Mouse (Mus musculus) urinary bladder, adult 2 months (tissue): ENCODE measurements around the gene Dtx4. TPM values are rescaled to one million over a fixed set of nuclear protein-coding genes. Genes with fewer than 3 reads are reported as not detected.

Source experiments
- DNase-seq: peaks from one replicate; pipeline ENCODE4 v3.0.0; 2022; ENCODE audit warnings: low spot score
- polyA plus RNA-seq: library from polyadenylated mRNA; depleted of rRNA; stranded (reverse); fragments of >200 nt; gene quantifications from 2 replicates; pipeline ENCODE4 v1.2.3, GENCODE M21; 2012

Dtx4 gene
- polyA plus RNA-seq, 1 experiment: 12.6 TPM

DNA sequence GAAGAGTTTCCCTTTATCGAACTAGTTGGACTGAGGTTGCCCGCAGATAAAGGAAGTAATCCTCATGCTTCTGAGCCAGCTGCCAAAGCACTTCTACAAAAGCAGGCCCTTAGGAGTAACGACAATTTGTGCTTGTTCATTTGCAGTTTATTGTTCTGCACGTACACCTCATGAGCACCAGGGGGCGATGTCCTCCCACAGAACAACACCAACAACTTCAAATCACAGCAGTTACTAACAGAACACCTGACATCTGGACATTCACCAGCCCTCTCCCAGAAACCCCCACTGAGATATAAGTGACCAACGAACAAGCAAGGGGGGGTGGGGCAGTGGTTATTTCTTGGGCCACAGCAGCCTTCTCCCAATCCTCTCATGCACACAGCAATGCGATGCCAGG lies 35.0 kb downstream of the Dtx4 start:
- no peak for DNase-seq

DNA sequence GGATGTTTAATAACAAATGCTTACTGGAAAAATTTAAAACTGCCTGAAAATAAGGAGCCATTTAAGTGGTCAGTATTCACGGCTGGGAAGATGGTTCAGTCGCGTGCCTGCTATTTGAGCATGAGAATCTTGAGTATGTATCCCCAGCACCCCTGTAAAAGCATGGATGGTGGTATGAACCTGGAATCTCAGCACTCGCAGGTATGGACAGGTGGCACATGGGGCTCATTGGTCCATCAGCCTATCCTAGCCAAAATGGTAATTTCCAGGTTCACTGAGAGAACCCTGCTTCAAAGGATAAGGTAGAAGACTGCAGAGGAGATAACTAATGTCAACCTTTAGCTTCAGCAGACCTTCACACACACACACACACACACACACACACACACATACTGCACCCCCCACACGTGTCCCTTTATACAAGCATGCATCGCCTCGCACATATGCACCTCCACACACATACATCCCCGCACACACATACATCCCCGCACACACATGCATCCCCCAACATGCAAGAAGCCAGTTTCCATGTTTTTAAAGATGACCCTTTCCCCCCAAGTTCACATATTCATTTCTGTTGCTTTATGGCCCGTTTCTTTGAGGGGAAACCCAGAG lies 35.6 kb downstream of the Dtx4 start:
- DNase-seq: no peak

DNA sequence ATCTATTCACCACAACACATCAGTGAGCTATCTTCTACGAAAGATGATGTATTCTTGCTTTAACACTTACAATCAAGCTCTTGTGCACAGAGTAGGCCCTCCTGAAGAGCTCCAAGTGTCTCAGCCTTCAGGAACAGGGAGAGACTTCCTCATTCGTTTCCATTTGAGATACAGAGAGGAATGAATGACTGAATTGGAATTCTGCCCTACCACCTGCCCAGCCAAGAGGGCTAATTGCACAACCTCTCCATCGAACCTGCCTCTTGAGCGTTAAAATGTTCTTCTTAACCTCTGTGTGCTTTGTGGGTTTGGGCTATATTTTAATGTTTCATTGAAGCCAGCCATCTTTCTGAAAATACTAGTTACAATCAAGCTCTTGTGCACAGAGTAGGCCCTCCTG lies 36.6 kb downstream of the Dtx4 start:
- no peak for DNase-seq

DNA sequence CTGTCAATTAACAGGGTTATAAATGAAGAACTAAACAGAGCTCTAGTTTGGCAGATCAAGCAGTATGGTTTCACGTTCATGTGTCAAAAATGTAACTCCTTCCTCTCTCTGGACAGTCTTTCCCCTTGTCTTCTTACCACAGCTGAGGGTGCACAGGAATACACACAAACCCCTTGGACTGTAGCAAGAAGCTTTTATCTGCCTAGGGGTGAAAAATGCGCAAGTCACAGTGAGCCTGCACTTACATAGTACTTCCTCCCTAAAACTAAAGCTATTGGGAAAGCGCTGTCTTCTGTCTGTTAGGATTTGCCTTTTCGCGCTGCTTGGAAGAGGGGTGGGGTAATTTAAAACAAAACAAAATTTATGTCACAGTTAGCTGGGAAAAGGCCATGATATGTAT lies 37.1 kb downstream of the Dtx4 start:
- no peak for DNase-seq

DNA sequence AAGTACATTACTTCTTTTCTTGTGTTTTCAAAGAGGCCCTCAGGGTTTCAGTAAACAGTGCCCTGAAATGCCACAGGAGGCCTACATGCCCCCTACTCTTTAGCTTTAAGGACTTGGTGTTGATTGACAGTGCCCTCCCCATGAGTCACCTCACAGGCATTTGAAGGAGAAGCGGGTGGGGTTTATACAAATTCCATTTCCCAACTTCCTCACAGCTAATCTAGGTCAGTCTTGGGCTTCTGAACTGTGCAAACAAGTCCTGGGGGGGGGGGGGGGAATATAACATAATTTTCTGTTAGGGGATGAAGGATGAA lies 37.6 kb downstream of the Dtx4 start:
- no peak for DNase-seq

DNA sequence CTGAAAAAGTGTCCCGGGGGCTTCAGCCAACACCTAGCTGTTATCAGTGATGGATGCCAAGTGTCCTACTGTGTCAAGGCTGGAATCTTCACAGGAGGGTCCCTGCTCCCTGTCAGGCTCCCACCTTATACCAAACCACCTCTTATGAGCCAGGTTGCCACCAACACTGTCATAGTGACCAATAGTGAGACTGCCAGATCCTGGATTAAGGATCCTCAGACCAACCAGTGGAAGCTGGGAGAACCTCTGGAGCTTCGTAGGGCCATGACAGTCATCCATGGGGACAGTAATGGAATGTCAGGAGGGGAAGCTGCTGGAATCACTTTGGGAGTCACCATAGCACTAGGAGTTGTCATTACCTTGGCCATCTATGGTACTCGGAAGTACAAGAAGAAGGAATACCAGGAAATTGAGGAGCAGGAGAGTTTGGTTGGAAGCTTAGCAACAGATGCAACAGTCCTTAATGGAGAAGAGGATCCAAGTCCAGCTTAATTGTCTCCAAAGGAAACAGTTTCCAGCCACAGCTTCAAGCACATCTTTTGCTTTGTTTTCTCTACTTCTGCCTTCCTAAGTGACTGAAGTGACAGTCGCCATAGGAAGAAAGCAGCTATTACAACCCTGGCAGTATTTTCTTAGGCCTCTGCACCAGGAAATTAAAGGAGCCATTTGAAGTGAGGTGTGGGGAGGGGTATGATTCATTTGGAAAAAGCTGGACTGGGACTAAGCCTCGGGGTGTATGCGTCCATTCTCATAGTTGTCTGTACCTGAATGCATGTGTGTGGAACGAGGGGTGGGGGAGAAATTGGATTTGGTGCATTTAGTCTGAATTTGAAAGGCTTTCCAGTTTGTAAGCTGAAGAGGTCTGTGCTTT lies 38.2 kb downstream of the Dtx4 start:
- DNase-seq: no peak

DNA sequence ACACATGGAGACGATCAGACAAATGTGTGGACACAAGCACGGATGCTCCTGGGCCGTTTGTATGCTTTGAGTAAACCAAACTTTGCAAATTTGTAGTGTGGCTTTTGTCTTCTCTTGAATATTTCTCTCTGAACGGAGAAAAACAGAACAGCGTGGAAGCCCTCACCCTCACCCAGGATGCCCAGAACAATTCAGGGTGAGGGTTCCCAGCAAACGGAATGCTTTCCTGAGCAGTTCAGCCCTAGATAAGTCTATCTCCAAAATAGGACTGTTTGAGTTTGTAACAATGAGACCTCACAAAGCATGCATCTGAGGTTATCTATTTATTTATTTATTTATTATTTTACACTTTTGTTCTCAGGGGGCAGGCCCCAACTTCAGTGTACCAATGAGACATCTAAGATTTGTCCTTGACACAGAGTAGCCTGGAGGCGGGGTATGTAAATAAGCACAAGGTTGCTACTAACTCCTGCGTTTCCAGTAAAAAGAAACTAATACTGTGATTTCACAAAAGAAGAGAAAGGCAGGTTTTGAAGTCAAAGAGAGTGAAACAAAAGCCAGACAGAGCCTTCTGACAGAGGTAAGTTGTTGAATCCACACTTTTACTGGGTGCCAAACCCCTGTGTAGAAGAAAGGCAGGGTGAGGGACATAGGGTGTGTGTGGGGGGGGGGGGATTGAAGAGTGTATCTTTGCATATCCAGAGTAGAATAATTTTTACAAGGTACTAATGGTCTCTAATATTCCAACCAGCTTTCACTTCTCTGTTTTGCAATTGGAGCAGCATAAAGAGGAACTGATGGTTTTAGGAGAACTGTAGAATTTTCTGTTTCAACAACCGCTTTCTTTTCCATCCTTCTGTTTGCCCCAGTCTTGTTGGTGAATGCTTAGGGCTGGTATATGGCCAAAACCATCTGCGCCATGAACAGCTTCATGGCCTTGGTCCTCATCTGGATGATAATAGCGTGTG lies 40.7 kb downstream of the Dtx4 start, which contains the start of gene Mpeg1:
TSS of gene Mpeg1 (plus strand) at position 498 of the 968 bp plus-strand sequence.
- DNase-seq: no peak

DNA sequence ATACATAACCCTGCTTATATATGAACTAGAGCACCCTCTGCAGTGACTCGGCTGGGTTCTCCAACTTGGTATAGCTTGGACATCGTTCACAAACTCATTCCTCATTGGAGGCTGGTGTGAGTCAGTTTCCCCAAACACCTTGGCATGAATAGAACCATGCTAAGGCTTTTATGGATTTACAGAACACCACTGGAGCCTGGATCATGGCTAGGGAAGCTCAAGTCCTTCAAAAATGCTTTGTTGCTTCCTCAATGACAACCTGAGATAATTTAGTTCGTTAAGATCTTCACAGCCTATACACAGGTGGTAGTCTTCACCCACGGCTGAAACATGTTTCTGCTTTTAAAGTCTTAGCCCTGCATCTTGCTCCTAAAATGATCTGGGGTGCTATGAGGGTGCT lies 41.7 kb downstream of the Dtx4 start:
- no peak for DNase-seq

DNA sequence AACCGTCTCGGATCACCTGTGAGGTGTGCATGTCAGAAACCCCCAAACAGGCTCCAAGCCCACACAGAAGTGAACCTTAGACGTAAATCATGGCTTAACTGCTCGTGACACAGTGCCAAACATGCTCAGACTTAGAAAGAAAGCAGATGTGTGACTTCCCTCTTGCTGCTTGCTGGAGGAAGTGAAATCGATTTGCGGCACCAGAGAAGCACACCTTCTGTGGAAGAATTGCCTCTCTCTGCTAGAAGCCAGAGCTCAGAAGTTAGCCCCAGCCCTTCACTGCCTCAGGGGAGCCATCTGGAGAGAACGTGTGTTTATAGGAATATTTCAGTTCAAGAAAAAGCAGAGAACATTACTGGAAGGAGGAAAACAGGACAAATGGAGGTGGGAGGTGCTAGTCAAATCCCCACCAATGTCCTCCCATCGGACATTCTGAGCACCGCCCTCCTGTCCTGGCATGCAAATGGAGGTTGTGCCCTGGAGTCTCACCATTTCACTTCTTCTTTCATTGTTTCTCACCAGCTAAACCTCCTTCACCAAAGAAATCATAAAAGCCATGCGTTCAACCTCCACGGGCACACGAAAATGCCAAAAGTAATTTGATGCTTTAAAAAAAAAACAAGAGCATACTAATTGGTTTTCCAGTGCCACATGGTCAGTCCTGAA lies 43.7 kb downstream of the Dtx4 start:
- DNase-seq: no peak

DNA sequence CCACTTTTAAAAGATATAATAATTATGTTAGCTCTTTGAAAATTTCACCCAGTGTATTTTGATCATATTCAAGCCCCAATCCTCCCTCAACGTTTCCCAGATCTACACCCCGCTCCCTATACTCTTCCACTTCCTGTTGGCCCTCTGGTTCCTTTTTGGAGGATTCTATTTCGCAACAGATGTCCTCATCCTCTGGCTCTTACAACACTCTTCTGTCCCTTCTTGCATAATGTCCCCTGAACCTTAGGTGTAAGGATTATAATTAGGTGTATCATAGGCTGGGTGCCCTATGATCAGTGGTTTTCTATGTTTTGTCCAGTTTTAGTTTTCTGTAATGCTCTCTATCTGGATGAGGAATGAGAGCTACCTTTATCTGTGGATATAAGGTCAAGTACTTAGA lies 56.2 kb downstream of the Dtx4 start:
- no peak for DNase-seq

DNA sequence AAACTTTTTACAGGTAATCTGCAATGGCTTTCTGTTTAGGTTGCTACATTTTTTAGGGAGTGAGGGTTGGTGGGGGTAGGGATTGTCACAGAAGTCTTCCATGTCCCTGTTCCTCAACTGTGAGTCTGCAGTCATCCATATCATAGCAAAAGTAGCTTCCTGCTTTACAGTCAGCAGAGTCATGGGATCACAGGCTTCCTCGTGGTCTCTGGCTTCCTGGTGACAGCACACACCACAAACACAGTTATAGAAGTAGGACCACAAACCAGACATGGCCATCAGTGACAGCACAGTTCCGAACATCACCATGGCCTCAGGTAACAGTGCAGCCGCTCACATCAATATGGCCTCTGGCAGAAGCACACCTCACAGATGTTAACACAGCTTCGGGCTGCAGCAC lies 58.7 kb downstream of the Dtx4 start:
- no peak for DNase-seq

DNA sequence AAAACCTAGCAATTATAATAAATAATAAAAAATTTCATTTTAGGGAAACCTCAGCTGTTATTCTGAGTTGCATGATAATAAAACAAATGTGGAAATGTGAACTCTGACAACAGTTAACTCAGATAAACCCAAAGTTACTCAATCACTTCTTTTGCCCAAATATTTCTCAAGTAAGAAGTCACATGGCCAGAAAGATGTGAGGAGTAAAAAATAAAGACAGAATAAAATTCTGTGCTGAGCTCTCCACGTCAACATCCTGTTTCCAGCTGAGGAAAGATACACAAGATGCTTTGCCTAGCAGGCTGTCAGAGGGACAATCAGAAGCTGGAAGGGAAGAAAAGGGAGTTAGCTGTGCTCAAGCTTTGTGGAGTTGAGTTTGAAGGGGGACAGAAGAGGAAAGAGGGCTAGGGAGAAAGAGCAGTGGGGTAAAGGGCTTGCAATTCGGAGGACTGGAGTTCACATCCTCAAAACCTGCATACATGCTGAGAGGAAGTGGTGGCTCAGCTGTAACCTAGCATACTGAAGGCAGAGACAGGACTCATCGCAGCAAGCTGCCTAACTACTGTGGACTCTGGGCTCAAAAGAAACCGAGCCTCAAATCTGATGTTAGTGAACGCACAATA lies 61.0 kb downstream of the Dtx4 start:
- no peak for DNase-seq

DNA sequence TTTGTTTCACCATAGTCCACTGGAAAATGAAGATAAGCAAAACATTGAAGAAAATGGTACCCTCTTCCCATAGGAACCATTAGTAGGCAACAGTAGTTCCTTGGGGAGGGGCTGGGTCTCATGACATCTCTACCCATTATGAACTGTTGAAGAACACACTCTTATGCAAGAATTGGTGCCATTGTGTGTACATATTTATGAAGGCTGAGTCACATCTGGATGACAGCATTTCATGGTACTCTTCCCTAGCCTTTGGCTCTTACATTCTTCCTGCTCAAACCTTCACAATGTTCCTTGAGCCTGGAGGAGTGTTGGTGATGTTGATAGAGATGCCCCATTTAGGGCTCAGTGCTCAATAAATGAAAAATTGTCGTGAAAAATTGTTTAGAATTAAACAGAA lies 61.7 kb downstream of the Dtx4 start:
- DNase-seq: no peak

DNA sequence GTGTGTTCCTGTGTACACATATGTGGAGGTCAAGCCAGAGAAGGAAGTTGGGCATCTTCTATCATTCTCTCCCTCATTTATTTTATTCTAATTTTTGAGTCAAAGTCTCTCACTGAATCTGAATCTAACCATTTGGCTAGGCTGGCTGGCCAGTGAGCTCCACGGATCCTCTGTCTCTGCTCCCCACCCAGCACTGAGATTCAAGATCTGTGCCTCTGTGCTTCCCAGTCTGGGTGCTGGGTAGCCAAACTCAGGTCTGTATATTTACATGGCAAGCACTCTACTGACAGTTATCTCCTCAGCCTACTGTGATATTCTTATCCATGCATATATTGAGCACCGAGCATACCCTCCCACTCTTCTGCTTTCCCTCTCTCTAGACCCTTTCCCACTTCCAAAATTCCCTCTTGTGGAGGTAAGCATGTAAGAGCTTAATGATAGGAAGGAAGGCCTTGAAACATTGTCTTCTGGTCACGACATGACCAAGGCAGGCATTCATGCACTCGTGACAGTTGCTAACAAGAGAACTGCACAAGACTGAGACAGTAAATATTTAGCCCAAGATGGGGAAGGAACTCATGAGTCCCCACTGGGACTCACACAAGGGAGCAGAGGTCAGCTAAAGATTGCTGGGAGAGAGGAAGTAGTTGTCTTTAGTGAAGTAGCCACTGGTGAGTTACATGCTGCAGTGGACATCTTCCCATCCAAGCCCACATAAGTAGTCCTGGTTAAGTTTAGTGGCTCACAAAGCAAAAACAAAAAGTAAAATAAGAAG lies 65.3 kb downstream of the Dtx4 start:
- no peak for DNase-seq

DNA sequence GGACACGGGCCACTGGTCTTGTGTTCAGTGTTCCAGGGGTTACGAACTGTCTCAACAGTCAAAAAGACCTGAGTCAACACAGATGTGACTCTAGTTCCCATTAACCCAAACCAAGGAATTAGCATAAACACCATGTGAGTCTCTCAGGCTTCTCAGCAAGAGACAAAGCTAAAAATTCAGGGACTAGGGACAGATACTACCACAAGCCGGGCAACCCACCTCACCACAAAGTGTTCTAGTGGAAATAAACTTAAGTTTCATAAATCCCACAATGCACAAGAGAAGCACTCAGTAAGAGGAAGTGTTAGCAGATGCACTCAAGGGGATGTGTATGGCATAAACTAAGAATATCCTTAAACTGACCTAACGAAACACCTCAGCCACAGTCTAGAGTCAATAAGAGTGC lies 66.2 kb downstream of the Dtx4 start:
- no peak for DNase-seq

DNA sequence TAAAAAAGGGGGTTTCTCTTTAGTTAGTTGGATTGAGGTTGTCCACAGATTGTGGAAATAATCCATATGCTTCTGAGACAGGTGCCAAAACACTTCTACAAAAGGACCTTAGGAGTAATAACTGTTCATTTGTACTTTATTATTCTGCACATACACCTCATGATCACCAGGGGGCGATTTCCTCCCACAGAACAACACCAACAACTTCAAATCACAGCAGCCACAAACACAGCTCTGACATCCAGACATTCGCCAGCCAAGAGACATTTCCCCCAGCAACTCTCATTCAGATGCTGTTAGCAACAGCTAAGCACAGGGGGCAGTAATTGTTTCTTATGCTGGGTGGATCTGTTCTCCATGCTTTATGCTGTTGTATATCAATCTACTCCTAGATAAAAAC lies 68.2 kb downstream of the Dtx4 start:
- no peak for DNase-seq

DNA sequence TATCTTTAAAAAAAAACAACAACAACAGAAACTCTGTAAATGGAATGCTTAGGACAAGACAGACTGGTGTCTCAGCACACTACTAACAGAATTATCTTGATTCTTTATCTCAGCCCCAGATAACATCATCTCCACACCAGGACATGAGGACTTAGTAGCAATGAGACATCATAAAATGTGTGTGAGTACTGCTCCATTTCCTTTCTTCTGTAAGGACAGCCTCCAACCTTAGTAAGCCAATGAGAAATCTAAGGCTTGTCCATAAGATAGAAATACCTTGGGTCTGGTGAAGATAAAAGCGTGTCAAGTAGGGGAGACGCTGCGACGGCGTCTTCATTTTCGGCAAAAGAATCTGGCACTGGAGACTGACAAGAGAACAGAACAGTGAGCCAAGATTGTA lies 73.6 kb downstream of the Dtx4 start, which contains the start of gene Pfpl:
TSS of gene Pfpl (plus strand) at position 301 of the 400 bp plus-strand sequence.
- DNase-seq: no peak

DNA sequence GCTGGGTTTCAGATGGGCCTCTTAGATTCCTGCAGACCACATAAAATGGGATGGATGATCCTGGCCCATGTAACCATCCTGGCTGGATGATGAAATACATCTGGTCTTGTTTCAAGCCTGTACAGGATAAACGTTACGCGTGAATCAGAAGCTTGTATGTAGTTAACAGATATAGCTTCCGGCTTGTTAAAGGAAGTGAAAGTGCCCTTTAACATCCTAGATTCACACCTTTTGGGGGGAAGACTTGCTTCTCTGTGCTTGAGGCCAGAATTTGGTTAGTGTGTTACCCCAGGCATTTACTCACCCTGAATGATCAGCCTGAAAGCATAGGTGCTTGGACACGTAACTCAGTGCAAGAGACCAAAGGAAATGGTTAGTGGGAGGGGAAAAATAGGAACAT lies 74.2 kb downstream of the Dtx4 start:
- DNase-seq: no peak

DNA sequence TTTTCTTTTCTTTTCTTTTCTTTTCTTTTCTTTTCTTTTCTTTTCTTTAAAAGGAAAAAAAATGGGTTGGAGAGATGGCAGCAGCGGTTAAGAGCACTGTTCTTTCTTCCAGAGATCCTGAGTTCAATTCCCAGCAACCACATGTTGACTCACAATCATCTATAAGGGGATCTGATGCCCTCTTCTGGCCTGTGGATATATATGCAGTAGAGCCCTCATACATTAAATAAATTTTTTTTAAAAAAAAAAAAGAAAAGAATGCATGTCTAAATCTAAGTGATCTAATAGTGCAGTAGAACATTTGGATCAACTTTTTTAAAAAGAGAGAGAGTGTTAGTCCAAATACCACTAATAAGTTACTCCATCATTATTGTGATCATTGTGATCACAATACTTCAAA lies 79.6 kb downstream of the Dtx4 start:
- no peak for DNase-seq

DNA sequence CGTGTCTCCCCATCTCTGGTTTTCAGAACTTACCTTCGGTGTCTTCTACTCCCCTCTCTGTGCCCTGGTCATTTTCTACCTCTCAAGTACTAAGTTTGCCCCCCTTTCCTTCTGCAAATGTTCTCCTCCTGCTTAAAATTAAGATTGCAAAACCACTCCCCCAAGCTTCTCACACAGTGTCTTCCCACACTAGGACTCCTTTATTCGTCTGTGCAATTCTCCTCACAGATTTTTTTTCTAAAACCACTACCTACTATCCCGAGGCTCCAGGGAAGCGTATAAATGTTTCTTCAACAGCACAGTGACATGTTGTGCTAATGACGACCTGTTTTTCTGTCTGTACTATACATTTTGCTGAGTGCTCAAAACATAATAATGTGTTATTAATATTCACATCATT lies 80.7 kb downstream of the Dtx4 start:
- DNase-seq: no peak

DNA sequence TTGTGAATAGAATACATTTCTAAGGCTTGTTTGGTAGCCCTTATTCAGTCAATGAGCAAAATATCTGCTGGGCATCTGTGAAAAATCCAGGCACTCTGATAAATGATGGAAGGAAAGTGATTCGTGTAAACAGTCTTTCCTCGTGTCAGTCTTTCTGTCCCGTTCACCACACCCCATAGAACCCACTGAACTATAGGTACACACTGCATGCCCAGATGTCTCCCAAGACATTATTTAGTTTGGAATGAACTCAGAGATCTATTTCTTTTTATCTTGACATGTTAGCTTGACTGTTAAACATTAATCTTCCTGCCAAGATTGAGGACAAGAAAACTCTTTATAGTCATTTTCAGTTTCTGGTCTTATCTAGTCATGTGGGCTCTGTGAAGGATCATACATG lies 82.9 kb downstream of the Dtx4 start:
- DNase-seq: no peak
